Mouse (Mus musculus): ENCODE data around the gene Vangl1. TPM values are rescaled to one million over a fixed set of nuclear protein-coding genes. Genes with fewer than 3 reads are reported as not detected.
"Not testable (repeated sequence)": the region's sequence is repeated elsewhere in the genome, so short reads cannot be mapped to it uniquely, and the experiment has no call there.

The Vangl1 gene
- total RNA-seq, 2 experiments from 2014 or later: 11.8 to 12.4 TPM

GRCm38 (mm10) chr3:102169197-102169905 is 35.1 kb downstream of the Vangl1 start:
- peak; percentile 91 for DNase-seq

- no peak for DNase-seq
These were observed 36.8 kb downstream of the Vangl1 start for GRCm38 (mm10) chr3:102167555-102168210.

GRCm38 (mm10) chr3:102166794-102167193 is 37.7 kb downstream of the Vangl1 start:
- DNase-seq: no peak

GRCm38 (mm10) chr3:102166287-102166620 is 38.2 kb downstream of the Vangl1 start:
- DNase-seq: no peak

GRCm38 (mm10) chr3:102165536-102166286 is 38.8 kb downstream of the Vangl1 start:
- no peak for DNase-seq

GRCm38 (mm10) chr3:102164911-102165310 is 39.6 kb downstream of the Vangl1 start:
- no peak for DNase-seq

GRCm38 (mm10) chr3:102163861-102164260 is 40.6 kb downstream of the Vangl1 start:
- DNase-seq: not testable (repeated sequence)

GRCm38 (mm10) chr3:102159423-102160325 is 44.8 kb downstream of the Vangl1 start:
- DNase-seq: no peak

GRCm38 (mm10) chr3:102158759-102159422 is 45.6 kb downstream of the Vangl1 start:
- DNase-seq: no peak

- no peak for DNase-seq
These were observed 46.8 kb downstream of the Vangl1 start for GRCm38 (mm10) chr3:102157652-102158051.

GRCm38 (mm10) chr3:102156737-102157136 is 47.8 kb downstream of the Vangl1 start:
- no peak for DNase-seq

- no peak for DNase-seq
These were observed 50.4 kb downstream of the Vangl1 start for GRCm38 (mm10) chr3:102154107-102154506.

GRCm38 (mm10) chr3:102152872-102153271 is 51.6 kb downstream of the Vangl1 start:
- no peak for DNase-seq

- DNase-seq: no peak
These were observed 52.0 kb downstream of the Vangl1 start for GRCm38 (mm10) chr3:102152471-102152870.

GRCm38 (mm10) chr3:102151850-102152249 is 52.6 kb downstream of the Vangl1 start:
- DNase-seq: no peak

GRCm38 (mm10) chr3:102149941-102150340 is 54.6 kb downstream of the Vangl1 start:
- DNase-seq: no peak

GRCm38 (mm10) chr3:102147189-102147588 is 57.3 kb downstream of the Vangl1 start:
- DNase-seq: no peak

GRCm38 (mm10) chr3:102146428-102146827 is 58.1 kb downstream of the Vangl1 start:
- no peak for DNase-seq

GRCm38 (mm10) chr3:102145645-102146386 is 58.7 kb downstream of the Vangl1 start:
- DNase-seq: no peak

- no peak for DNase-seq
These were observed 60.1 kb downstream of the Vangl1 start for GRCm38 (mm10) chr3:102144401-102144800.

GRCm38 (mm10) chr3:102143536-102143935 is 61.0 kb downstream of the Vangl1 start:
- DNase-seq: no peak

All from gastrocnemius, postnatal 10 days (tissue).